Mouse (Mus musculus): ENCODE measurements at regions not wholly inside any gene's neighbourhood (a gene's known extent, or its start where the extent isn't known, plus 50 kb on each side); places are given as distances from the start of the nearest gene placed in this dataset.

DNA sequence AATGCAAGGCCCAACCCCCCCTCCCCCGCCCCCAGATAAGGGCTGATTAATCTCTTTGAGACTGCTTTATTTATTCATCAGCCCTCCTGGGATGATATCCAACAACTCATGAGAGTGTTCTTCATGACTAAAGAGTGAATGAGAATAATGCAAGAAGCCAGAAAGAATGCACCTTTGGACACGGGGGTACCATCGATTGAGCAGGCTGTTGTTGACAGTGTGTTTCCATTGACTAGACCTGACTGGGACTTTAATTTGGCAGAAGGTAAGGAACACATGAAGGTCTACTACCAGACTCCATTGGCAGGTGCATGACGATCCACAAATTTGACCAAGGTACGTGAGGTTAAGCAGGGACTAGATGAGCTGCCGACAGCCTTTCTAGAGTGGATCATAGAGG, 266.5 kb upstream of the Ell2 start:
- TF ChIP-seq GATA1 (IDR thresholded peaks at IDR 0.05; ENCODE audit: borderline replicate concordance, low read length) (no peak), FLI1 (IDR thresholded peaks at IDR 0.05; ENCODE audit: low read length) (no peak)

All from megakaryocyte, embryonic 14.5 days (primary cell).